9 mouse cellular contexts compared by ENCODE assay signal in genomic region chr16:97325975-97326374, GRCm38 (mm10). TPM values are rescaled to one million over a fixed set of nuclear protein-coding genes. Genes with fewer than 3 reads are reported as not detected.
DNase-seq lines count a peak whose midpoint lies in the region; ATAC-seq and TF ChIP-seq lines count a peak whose summit lies in the region.
"Had no signal": no experiment of that assay in that cellular context is flagged by ENCODE, and none has a peak within 500 bp of the region (broad histone marks: within the 10 kb centered on the region; RNA-seq: fewer than 3 reads in every experiment).

No protein-coding gene starts in this region.

- no peaks in the 10 kb centered on the region for H3K36me3 ChIP-seq in testis, adult 2 months (ENCODE audit: control insufficient read depth, insufficient read depth, low read length)
- H3K36me3 ChIP-seq: heart, embryonic 15.5 days had no signal

- H3K4me1 ChIP-seq in cerebellum, adult 2 months (ENCODE audit: control insufficient read depth, insufficient read depth, low read length), result no peaks in the 10 kb centered on the region
- H3K4me1 ChIP-seq in testis, adult 2 months (ENCODE audit: control insufficient read depth, insufficient read depth, low read length), result no peaks in the 10 kb centered on the region
- H3K4me1 ChIP-seq: heart, embryonic 15.5 days had no signal

- ATAC-seq in cerebellum, adult (ENCODE audit: insufficient number of reproducible peaks, low FRiP score, low TSS enrichment), result no peak

- DNase-seq in cerebellum, adult 2 months, result no peak
- DNase-seq in testis, postnatal 14 days (ENCODE audit: low spot score), result no peak
- DNase-seq in gastrocnemius, postnatal 25 days, result peak; percentile 14
- DNase-seq in left cerebral cortex, postnatal 14 days (ENCODE audit: low spot score in 2 of 2), result peak; percentile 50 to 84
- DNase-seq in retina, embryonic 14.5 days (ENCODE audit: low spot score), result peak; percentile 64
- no peak for DNase-seq in c-Kit-positive CD71-positive TER-119-positive erythroid progenitor cells, embryonic 14.5 days (ENCODE audit: low spot score)

- no peak for TF ChIP-seq POLR2A in cerebellum, adult 2 months (IDR thresholded peaks at IDR 0.05; ENCODE audit: borderline replicate concordance, insufficient read depth, low read length)
- no peak for TF ChIP-seq POLR2A in testis, adult 2 months (IDR thresholded peaks at IDR 0.05; ENCODE audit: control insufficient read depth, low read depth, low read length)

- H3K27ac ChIP-seq in cerebellum, adult 2 months (ENCODE audit: insufficient read depth, low read length), result no peak overlapping the region
- no peak overlapping the region for H3K27ac ChIP-seq in testis, adult 2 months (ENCODE audit: control insufficient read depth, insufficient read depth, low read depth, low read length)
- H3K27ac ChIP-seq: heart, embryonic 15.5 days had no signal

- H3K4me3 ChIP-seq in cerebellum, adult 2 months (replicated peaks; ENCODE audit: insufficient read depth, low read depth, low read length), result no peak overlapping the region
- no peak overlapping the region for H3K4me3 ChIP-seq in testis, adult 2 months (ENCODE audit: control insufficient read depth, low read depth, low read length)
- H3K4me3 ChIP-seq: heart, embryonic 15.5 days had no signal

- WGBS in cerebellum, adult 2 months, result 10% methylated on average over 8 of the region's 8 CpGs

- intact Hi-C loops in left cerebral cortex, postnatal 14 days (cut with DNase I), result no loop called here

- H3K27me3 ChIP-seq in cerebellum, adult 2 months (ENCODE audit: control insufficient read depth, insufficient read depth, low read length), result no peaks in the 10 kb centered on the region
- no peaks in the 10 kb centered on the region for H3K27me3 ChIP-seq in testis, adult 2 months (ENCODE audit: control insufficient read depth, insufficient read depth, low read length)
- H3K27me3 ChIP-seq: heart, embryonic 15.5 days had no signal

- peak; percentile 11; the same call in 1 of the 2 replicates for TF ChIP-seq CTCF in cerebellum, adult 2 months (IDR thresholded peaks at IDR 0.05; ENCODE audit: borderline replicate concordance, insufficient read depth, low read depth, low read length)
- peak; percentile 46; the same call in 1 of the 2 replicates for TF ChIP-seq CTCF in testis, adult 2 months (IDR thresholded peaks at IDR 0.05; ENCODE audit: control insufficient read depth, insufficient read depth, insufficient replicate concordance, low read depth, low read length)

RNA-seq across cellular contexts. Expression of gene Bace2, which starts 30.6 kb away (rescaled TPM):
- 2.2 and 2.7 TPM in 2 replicates for polyA plus RNA-seq in cerebellum, adult 2 months (2012; rRNA removed)
- 0.42 and 0.51 TPM in 2 replicates for polyA plus RNA-seq in testis, adult 2 months (2012; rRNA removed)
- 1 to 10 TPM; 5.2 to 7.0 TPM for total RNA-seq in gastrocnemius, postnatal 25 days (2021)
- total RNA-seq in left cerebral cortex, postnatal 14 days (2021), result 10 to 100 TPM in 1 of 2 experiments, 1 to 10 TPM in 1; 8.3 to 10.6 TPM

Comparison
In these comparisons a context has a peak if more than half of its experiments do, and no peak if none do; other contexts are left out.
1. DNase-seq: peak in gastrocnemius, postnatal 25 days (single experiment), left cerebral cortex, postnatal 14 days (2 of 2) and retina, embryonic 14.5 days (single experiment); none in cerebellum, adult 2 months (0 of 2), testis, postnatal 14 days (single experiment) and c-Kit-positive CD71-positive TER-119-positive erythroid progenitor cells, embryonic 14.5 days (single experiment).